Mouse (Mus musculus) spleen, postnatal 10 days (tissue): ENCODE results near the gene Sfmbt2.

Experiments used
- DNase-seq, 2 experiments: peaks; one replicate each; pipeline ENCODE4 v3.0.0; 2021 to 2022; ENCODE audit warnings: low spot score in 2 of 2

Sfmbt2 gene

GRCm38 (mm10) chr2:10558816-10559215 is 188.5 kb downstream of the Sfmbt2 start:
- no peak for DNase-seq

GRCm38 (mm10) chr2:10565491-10565890 is 195.2 kb downstream of the Sfmbt2 start:
- no peak for DNase-seq

- DNase-seq: no peak
Measured at GRCm38 (mm10) chr2:10569392-10569791, 199.1 kb downstream of the Sfmbt2 start.

GRCm38 (mm10) chr2:10572311-10572710 is 202.0 kb downstream of the Sfmbt2 start:
- no peak for DNase-seq

GRCm38 (mm10) chr2:10575962-10576740 is 205.8 kb downstream of the Sfmbt2 start:
- no peak for DNase-seq

- no peak for DNase-seq
Measured at GRCm38 (mm10) chr2:10582673-10583072, 212.4 kb downstream of the Sfmbt2 start.

GRCm38 (mm10) chr2:10583103-10583502 is 212.8 kb downstream of the Sfmbt2 start:
- DNase-seq: no peak

- no peak for DNase-seq
Measured at GRCm38 (mm10) chr2:10591310-10591709, 221.0 kb downstream of the Sfmbt2 start.

- DNase-seq: no peak
Measured at GRCm38 (mm10) chr2:10615500-10615899, 245.2 kb downstream of the Sfmbt2 start.
